11 mouse cellular contexts compared by ENCODE assay signal in genomic region chr4:150557976-150558375, GRCm38 (mm10).
DNase-seq lines count a peak whose midpoint lies in the region; ATAC-seq and TF ChIP-seq lines count a peak whose summit lies in the region.
"Had no signal": no experiment of that assay in that cellular context is flagged by ENCODE, and none has a peak within 500 bp of the region (broad histone marks: within the 10 kb centered on the region; RNA-seq: fewer than 3 reads in every experiment).

No protein-coding gene starts in this region.

- no peak for ATAC-seq in kidney, embryonic 16.5 days (ENCODE audit: low FRiP score, low TSS enrichment)
- ATAC-seq in hindbrain, embryonic 16.5 days = no peak
- ATAC-seq in neutrophil, adult 5-6 weeks (ENCODE audit: extremely low read depth, insufficient number of reproducible peaks, low FRiP score, poor library complexity, severe bottlenecking) = peak; percentile 41; the same call in 1 of the 2 replicates
- ATAC-seq in heart, embryonic 12.5 days (ENCODE audit: insufficient number of reproducible peaks, low FRiP score) = no peak
- ATAC-seq: Patski had no signal

- TF ChIP-seq EP300 in CH12.LX (IDR thresholded peaks at IDR 0.05; ENCODE audit: low read length) = no peak

- intact Hi-C loops in heart, postnatal 25 days (cut with DNase I) = no loop called here

- no peak for TF ChIP-seq CTCF in CH12.LX (conservative IDR thresholded peaks at IDR 0.05 in 1 of 2, IDR thresholded peaks at IDR 0.05 in 1 of 2; ENCODE audit: low read depth in 2 of 2, low read length in 2 of 2)

- H3K4me1 ChIP-seq in kidney, embryonic 16.5 days (ENCODE audit: insufficient read depth, low read length) = peaks cover 35% of the 10 kb centered on the region
- H3K4me1 ChIP-seq in CH12.LX (ENCODE audit: control insufficient read depth in 1 of 2, insufficient read depth in 2 of 2) = peaks cover 15 to 51% of the 10 kb centered on the region in 2 experiments
- H3K4me1 ChIP-seq in hindbrain, embryonic 16.5 days (ENCODE audit: control insufficient read depth, insufficient read depth, low read depth, low read length) = peaks cover 19% of the 10 kb centered on the region
- H3K4me1 ChIP-seq in heart, embryonic 12.5 days (replicated peaks) = peaks cover 44% of the 10 kb centered on the region

- H3K79me2 ChIP-seq in CH12.LX (replicated peaks; ENCODE audit: control insufficient read depth, extremely low read depth, insufficient read depth, poor library complexity, severe bottlenecking) = no peaks in the 10 kb centered on the region

- DNase-seq in kidney, postnatal 25 days = no peak
- DNase-seq in CH12.LX (ENCODE audit: extremely low read depth) = peak; percentile 61
- no peak for DNase-seq in heart, postnatal 25 days (ENCODE audit: low spot score)
- DNase-seq in cerebellum, adult 11 months = no peak
- DNase-seq: kidney, adult 18-20 months had no signal

- no peaks in the 10 kb centered on the region for H3K9me3 ChIP-seq in kidney, embryonic 16.5 days (ENCODE audit: low read length)
- H3K9me3 ChIP-seq in CH12.LX (replicated peaks; ENCODE audit: low read length) = peaks cover 3% of the 10 kb centered on the region
- H3K9me3 ChIP-seq in hindbrain, embryonic 16.5 days (ENCODE audit: control insufficient read depth, low read length) = no peaks in the 10 kb centered on the region
- 0 out of 2 replicates have a peak, but pooled peaks cover 2% of the 10 kb centered on the region for H3K9me3 ChIP-seq in heart, embryonic 12.5 days (replicated peaks)

- H3K27ac ChIP-seq in kidney, embryonic 16.5 days (ENCODE audit: low read length) = peak overlapping the region; percentile 76; the same call in 1 of the 2 replicates
- peak overlapping the region; percentile 18; the same call in 1 of the 2 replicates for H3K27ac ChIP-seq in CH12.LX (ENCODE audit: insufficient read depth, low read depth)
- H3K27ac ChIP-seq in hindbrain, embryonic 16.5 days (ENCODE audit: low read depth, low read length) = peak overlapping the region; percentile 64
- no peak overlapping the region for H3K27ac ChIP-seq in heart, embryonic 12.5 days (ENCODE audit: poor library complexity, severe bottlenecking)
- H3K27ac ChIP-seq: liver, embryonic 14.5 days had no signal

- in situ Hi-C loops in CH12.LX (cut with MboI; ENCODE audit: low pct_ligation_motif_present, low pct_unique_long_range_greater_than_20kb, low sequenced_read_pairs) = no loop called here

- H3K4me3 ChIP-seq in kidney, embryonic 16.5 days (ENCODE audit: low read length) = no peak overlapping the region
- H3K4me3 ChIP-seq in CH12.LX (replicated peaks in 1 of 3; ENCODE audit: low read depth in 2 of 3, low read length in 2 of 3, poor library complexity in 1 of 3) = no peak overlapping the region
- H3K4me3 ChIP-seq in hindbrain, embryonic 16.5 days (ENCODE audit: low read length) = no peak overlapping the region
- no peak overlapping the region for H3K4me3 ChIP-seq in heart, embryonic 12.5 days

- TF ChIP-seq POLR2A in CH12.LX (IDR thresholded peaks at IDR 0.05; ENCODE audit: low read depth, low read length) = no peak

- no peak for TF ChIP-seq RAD21 in CH12.LX (IDR thresholded peaks at IDR 0.05; ENCODE audit: low read depth, low read length)

- H3K36me3 ChIP-seq in kidney, embryonic 16.5 days (ENCODE audit: insufficient read depth, low read length) = peaks cover 8% of the 10 kb centered on the region; the same call in 1 of the 2 replicates
- H3K36me3 ChIP-seq in CH12.LX (replicated peaks in 1 of 2; ENCODE audit: control insufficient read depth in 1 of 2, insufficient read depth in 1 of 2, low read length in 1 of 2) = peaks cover 0 to 36% of the 10 kb centered on the region in 2 experiments
- no peaks in the 10 kb centered on the region for H3K36me3 ChIP-seq in hindbrain, embryonic 16.5 days (ENCODE audit: control insufficient read depth, insufficient read depth, low read length)
- H3K36me3 ChIP-seq in heart, embryonic 12.5 days = peaks cover 7% of the 10 kb centered on the region

- no peak overlapping the region for H3K4me2 ChIP-seq in kidney, embryonic 16.5 days (replicated peaks; ENCODE audit: low read depth, low read length)
- no peak overlapping the region for H3K4me2 ChIP-seq in CH12.LX (ENCODE audit: insufficient read depth, low read depth, poor library complexity, severe bottlenecking)
- H3K4me2 ChIP-seq in hindbrain, embryonic 16.5 days (ENCODE audit: low read length) = no peak overlapping the region
- no peak overlapping the region for H3K4me2 ChIP-seq in heart, embryonic 12.5 days

- 18% methylated on average over 1 of the region's 1 CpGs for WGBS in kidney, embryonic 16.5 days
- WGBS in hindbrain, embryonic 16.5 days = 29% methylated on average over 1 of the region's 1 CpGs
- WGBS in heart, embryonic 12.5 days = 6% methylated on average over 1 of the region's 1 CpGs

- H3K27me3 ChIP-seq in kidney, embryonic 16.5 days (ENCODE audit: insufficient read depth, low read length) = no peaks in the 10 kb centered on the region
- H3K27me3 ChIP-seq in CH12.LX (replicated peaks) = no peaks in the 10 kb centered on the region
- H3K27me3 ChIP-seq in hindbrain, embryonic 16.5 days (replicated peaks; ENCODE audit: control insufficient read depth, insufficient read depth, low read length) = no peaks in the 10 kb centered on the region
- H3K27me3 ChIP-seq in heart, embryonic 12.5 days (replicated peaks) = no peaks in the 10 kb centered on the region
- H3K27me3 ChIP-seq: Patski had no signal

- H3K9ac ChIP-seq in kidney, embryonic 16.5 days (replicated peaks; ENCODE audit: low read length) = no peak overlapping the region
- H3K9ac ChIP-seq in CH12.LX (ENCODE audit: insufficient read depth, low read depth) = no peak overlapping the region
- no peak overlapping the region for H3K9ac ChIP-seq in hindbrain, embryonic 16.5 days (ENCODE audit: low read depth, low read length)
- no peak overlapping the region for H3K9ac ChIP-seq in heart, embryonic 12.5 days
- H3K9ac ChIP-seq: liver, embryonic 14.5 days had no signal

- dilution Hi-C loops in CH12.LX (cut with MboI; ENCODE audit: extremely low pct_ligation_motif_present, extremely low pct_unique_long_range_greater_than_20kb, low sequenced_read_pairs) = no loop called here

TF ChIP-seq in CH12.LX, 34 proteins besides CTCF, POLR2A, EP300 and RAD21:
- TF ChIP-seq BHLHE40 (IDR thresholded peaks at IDR 0.05; ENCODE audit: low read depth, low read length) (no peak), MAZ (IDR thresholded peaks at IDR 0.05; ENCODE audit: low read depth, low read length) (no peak), NRF1 (IDR thresholded peaks at IDR 0.05; ENCODE audit: low read depth, low read length) (no peak), ZMIZ1 (IDR thresholded peaks at IDR 0.05; ENCODE audit: low read depth, low read length) (no peak), ETS1 (conservative IDR thresholded peaks at IDR 0.05; ENCODE audit: low read depth, low read length) (no peak), TCF12 (IDR thresholded peaks at IDR 0.05; ENCODE audit: low read depth, low read length) (no peak), ZNF384 (IDR thresholded peaks at IDR 0.05; ENCODE audit: low read depth, low read length) (no peak), KAT2A (IDR thresholded peaks at IDR 0.05; ENCODE audit: insufficient replicate concordance, low read length) (no peak), NELFE (IDR thresholded peaks at IDR 0.05; ENCODE audit: low read depth, low read length) (no peak), SIN3A (IDR thresholded peaks at IDR 0.05; ENCODE audit: low read length) (no peak), USF1 (IDR thresholded peaks at IDR 0.05; ENCODE audit: low read depth, low read length) (no peak), MAX (IDR thresholded peaks at IDR 0.05; ENCODE audit: low read length) (no peak), SMC3 (IDR thresholded peaks at IDR 0.05; ENCODE audit: low read depth, low read length) (no peak), UBTF (IDR thresholded peaks at IDR 0.05; ENCODE audit: low read depth, low read length) (no peak), TBP (conservative IDR thresholded peaks at IDR 0.05; ENCODE audit: low read depth, low read length) (no peak), E2F4 (IDR thresholded peaks at IDR 0.05; ENCODE audit: insufficient replicate concordance, low read depth, low read length) (no peak), HCFC1 (IDR thresholded peaks at IDR 0.05; ENCODE audit: low read depth, low read length) (no peak), MEF2A (IDR thresholded peaks at IDR 0.05; ENCODE audit: borderline replicate concordance, low read depth, low read length) (no peak), MYC (IDR thresholded peaks at IDR 0.05; ENCODE audit: low read depth, low read length) (no peak), JUN (IDR thresholded peaks at IDR 0.05; ENCODE audit: insufficient read depth, low read depth, low read length) (no peak)
TF ChIP-seq in CH12.LX: peak in this region for 0.
